Comparison of ENCODE assay signal across 8 mouse cellular contexts in the genomic region with DNA sequence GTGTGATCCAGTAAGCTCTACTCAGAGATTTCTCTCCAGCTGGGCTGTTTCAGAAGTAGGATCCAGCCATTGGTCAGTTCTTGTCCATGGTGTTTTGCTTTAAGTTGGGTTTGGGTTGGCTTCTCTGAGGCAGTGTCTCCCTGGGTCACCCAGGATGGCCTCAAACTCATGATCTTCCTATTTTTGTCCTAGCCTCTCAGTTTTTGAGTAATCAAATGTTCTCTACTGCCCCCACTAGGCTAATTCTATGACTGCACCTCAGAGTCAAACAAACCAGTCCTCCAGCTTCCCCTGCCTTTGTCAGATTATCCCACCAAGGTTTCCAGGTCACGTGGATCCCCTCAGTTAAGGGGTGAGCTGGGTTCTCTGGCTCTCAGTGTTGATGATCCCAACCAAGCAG. TPM values are rescaled to one million over a fixed set of nuclear protein-coding genes. Genes with fewer than 3 reads are reported as not detected.
DNase-seq lines count a peak whose midpoint lies in the region; ATAC-seq lines count a peak whose summit lies in the region.
"Had no signal": no experiment of that assay in that cellular context is flagged by ENCODE, and none has a peak within 500 bp of the region (broad histone marks: within the 10 kb centered on the region; RNA-seq: fewer than 3 reads in every experiment).

No protein-coding gene starts in this region.

- H3K4me1 ChIP-seq in kidney, embryonic 15.5 days, result no peaks in the 10 kb centered on the region
- H3K4me1 ChIP-seq: liver, embryonic 15.5 days had no signal

- no peaks in the 10 kb centered on the region for H3K36me3 ChIP-seq in kidney, embryonic 15.5 days
- H3K36me3 ChIP-seq: liver, embryonic 15.5 days had no signal

- no peak for ATAC-seq in kidney, embryonic 15.5 days (replicated peaks; ENCODE audit: low FRiP score)

- H3K9ac ChIP-seq in kidney, embryonic 15.5 days, result no peak overlapping the region
- H3K9ac ChIP-seq: liver, embryonic 15.5 days had no signal

- H3K27ac ChIP-seq in kidney, embryonic 15.5 days, result no peak overlapping the region
- H3K27ac ChIP-seq: liver, embryonic 15.5 days had no signal

- no peak overlapping the region for H3K4me2 ChIP-seq in kidney, embryonic 15.5 days
- H3K4me2 ChIP-seq: liver, embryonic 15.5 days had no signal

- no peaks in the 10 kb centered on the region for H3K27me3 ChIP-seq in kidney, embryonic 15.5 days
- H3K27me3 ChIP-seq: liver, embryonic 15.5 days had no signal

- 3% methylated on average over 1 of the region's 1 CpGs for WGBS in kidney, embryonic 15.5 days

- H3K9me3 ChIP-seq in kidney, embryonic 15.5 days (replicated peaks), result no peaks in the 10 kb centered on the region
- H3K9me3 ChIP-seq: liver, embryonic 15.5 days had no signal

- DNase-seq in kidney, adult 18-20 months, result peak; percentile 24
- DNase-seq in 3T3-L1 (ENCODE audit: low read depth, low spot score), result peak; percentile 75
- peak; percentile 53 to 54 for DNase-seq in B cell, adult 2 months
- peak; percentile 47 to 67 for DNase-seq in cerebellum, postnatal 25 days
- peak; percentile 40 for DNase-seq in layer of hippocampus, adult 9-10 months (ENCODE audit: low spot score)
- peak; percentile 27 for DNase-seq in thymus, postnatal 25 days

- no peak overlapping the region for H3K4me3 ChIP-seq in kidney, embryonic 15.5 days (replicated peaks)
- H3K4me3 ChIP-seq: liver, embryonic 15.5 days had no signal

RNA-seq across cellular contexts. Expression of gene Vac14, which starts 13.8 kb away (rescaled TPM):
- polyA plus RNA-seq in kidney, embryonic 15.5 days (2015; fragmentation: Nextera tagmentation; extraction: Ambion mirVana), result 22.2 and 23.3 TPM in 2 replicates

Comparison
In these comparisons a context has a peak if more than half of its experiments do, and no peak if none do; other contexts are left out.
1. DNase-seq: peak in every context shown above with its lines; median percentile 75 in 3T3-L1; 57 in cerebellum, postnatal 25 days; 54 in B cell, adult 2 months; 40 in layer of hippocampus, adult 9-10 months; 27 in thymus, postnatal 25 days; 24 in kidney, adult 18-20 months.